In the genomic region with DNA sequence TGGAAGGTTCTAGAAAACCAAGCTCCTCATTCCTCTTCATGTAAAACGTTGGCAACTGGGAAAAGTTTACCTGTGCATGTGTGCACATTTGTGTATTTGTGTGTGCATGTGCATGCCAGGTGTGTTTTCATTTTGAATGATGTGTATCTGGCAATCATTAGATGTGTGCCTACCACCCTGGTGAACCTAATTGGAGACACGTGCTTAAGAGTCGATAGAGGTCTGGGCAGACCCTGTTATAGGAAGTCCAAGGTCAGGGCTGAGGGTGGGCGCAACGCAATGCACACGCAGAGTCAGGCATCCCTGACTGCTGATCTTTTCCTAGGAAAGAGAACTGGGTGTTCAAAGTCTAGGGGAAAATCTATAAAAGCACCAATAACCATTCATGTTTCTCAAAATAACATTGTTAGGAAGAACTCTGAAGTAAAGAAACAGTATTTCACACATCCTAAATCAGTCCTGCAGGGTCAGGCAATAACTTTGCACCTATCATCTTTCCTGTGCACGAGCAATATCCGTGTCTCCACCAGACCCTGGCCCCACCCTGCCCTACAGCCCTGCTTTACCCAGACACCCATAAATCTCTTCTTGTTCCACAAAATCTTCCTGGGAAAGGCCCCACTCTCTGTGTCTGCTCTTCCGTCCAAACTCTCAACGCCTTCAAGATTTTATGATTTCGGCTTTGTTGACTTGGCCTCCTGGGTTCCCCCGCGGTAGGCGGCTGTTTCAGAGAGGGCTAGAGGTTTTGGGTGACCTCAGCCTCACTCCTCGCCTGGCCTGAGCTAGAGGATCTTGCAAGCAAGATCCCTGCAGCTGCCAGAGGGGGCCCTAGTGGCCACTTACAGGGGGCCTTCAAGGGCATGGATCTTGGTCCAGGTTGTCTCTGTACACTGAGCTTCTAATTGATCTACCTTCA, we compare ENCODE assay signal across 20 mouse cellular contexts. TPM values are rescaled to one million over a fixed set of nuclear protein-coding genes. Genes with fewer than 3 reads are reported as not detected.
A peak's percentile ranks its signal among the peaks of the same experiment; 100 is the strongest.
DNase-seq lines count a peak whose midpoint lies in the region; ATAC-seq lines count a peak whose summit lies in the region.
"Had no signal": no experiment of that assay in that cellular context is flagged by ENCODE, and none has a peak within 500 bp of the region (broad histone marks: within the 10 kb centered on the region; RNA-seq: fewer than 3 reads in every experiment).

No protein-coding gene starts in this region.

- no peak overlapping the region for H3K4me3 ChIP-seq in kidney, embryonic 15.5 days (replicated peaks)
- H3K4me3 ChIP-seq in limb, embryonic 15.5 days: no peak overlapping the region
- no peak overlapping the region for H3K4me3 ChIP-seq in midbrain, embryonic 10.5 days
- H3K4me3 ChIP-seq: heart, embryonic 10.5 days; hindbrain, embryonic 12.5 days; layer of hippocampus, adult 2 months had no signal

- WGBS in kidney, embryonic 15.5 days: 28% methylated on average over 15 of the region's 15 CpGs
- WGBS in limb, embryonic 15.5 days: 31% methylated on average over 15 of the region's 15 CpGs
- 85% methylated on average over 15 of the region's 15 CpGs for WGBS in midbrain, embryonic 10.5 days

- H3K27ac ChIP-seq in kidney, embryonic 15.5 days: peak overlapping the region; percentile 28; the same call in 1 of the 2 replicates
- peak overlapping the region; percentile 33 for H3K27ac ChIP-seq in limb, embryonic 15.5 days
- H3K27ac ChIP-seq in midbrain, embryonic 10.5 days (replicated peaks): no peak overlapping the region
- H3K27ac ChIP-seq: heart, embryonic 10.5 days; hindbrain, embryonic 12.5 days; layer of hippocampus, adult 2 months had no signal

- no peak for DNase-seq in kidney, postnatal 25 days
- DNase-seq in embryo, embryonic 11 days: peak; percentile 39
- DNase-seq in gastrocnemius, postnatal 10 days: peak; percentile 22
- DNase-seq in midbrain, embryonic 10.5 days (ENCODE audit: low spot score): no peak
- DNase-seq in left cerebral cortex, postnatal 4 days: no peak
- DNase-seq: adrenal gland, postnatal 36 days; cerebellum, adult 8-10 months; heart, postnatal 10 days; lung, postnatal 14 days; thymus, postnatal 4 days had no signal

- no peak overlapping the region for H3K9ac ChIP-seq in kidney, embryonic 15.5 days
- no peak overlapping the region for H3K9ac ChIP-seq in limb, embryonic 15.5 days
- H3K9ac ChIP-seq: hindbrain, embryonic 12.5 days had no signal

- H3K36me3 ChIP-seq in kidney, embryonic 15.5 days: no peaks in the 10 kb centered on the region
- H3K36me3 ChIP-seq in limb, embryonic 15.5 days: no peaks in the 10 kb centered on the region
- H3K36me3 ChIP-seq in midbrain, embryonic 10.5 days: no peaks in the 10 kb centered on the region
- H3K36me3 ChIP-seq: heart, embryonic 10.5 days; hindbrain, embryonic 12.5 days had no signal

- H3K9me3 ChIP-seq in kidney, embryonic 15.5 days (replicated peaks): no peaks in the 10 kb centered on the region; the same call in none of the 2 replicates
- H3K9me3 ChIP-seq in limb, embryonic 15.5 days: no peaks in the 10 kb centered on the region
- H3K9me3 ChIP-seq in midbrain, embryonic 10.5 days (replicated peaks): peaks cover 16% of the 10 kb centered on the region

- intact Hi-C loops in left cerebral cortex, postnatal 4 days (cut with DNase I): no loop called here

- H3K27me3 ChIP-seq in kidney, embryonic 15.5 days: no peaks in the 10 kb centered on the region
- H3K27me3 ChIP-seq in limb, embryonic 15.5 days: no peaks in the 10 kb centered on the region
- no peaks in the 10 kb centered on the region for H3K27me3 ChIP-seq in midbrain, embryonic 10.5 days (ENCODE audit: low read depth, poor library complexity, severe bottlenecking)
- H3K27me3 ChIP-seq: hindbrain, embryonic 12.5 days had no signal

- H3K4me1 ChIP-seq in kidney, embryonic 15.5 days: peaks cover 18% of the 10 kb centered on the region
- H3K4me1 ChIP-seq in limb, embryonic 15.5 days: peaks cover 36% of the 10 kb centered on the region
- H3K4me1 ChIP-seq in midbrain, embryonic 10.5 days: peaks cover 9% of the 10 kb centered on the region

- H3K4me2 ChIP-seq in kidney, embryonic 15.5 days: no peak overlapping the region
- no peak overlapping the region for H3K4me2 ChIP-seq in limb, embryonic 15.5 days
- H3K4me2 ChIP-seq: hindbrain, embryonic 12.5 days had no signal

- ATAC-seq in kidney, embryonic 15.5 days (replicated peaks; ENCODE audit: low FRiP score): peak; percentile 40; the same call in 1 of the 2 replicates
- ATAC-seq in limb, embryonic 15.5 days (ENCODE audit: insufficient number of reproducible peaks, low FRiP score, low TSS enrichment, low read depth): peak; percentile 53
- ATAC-seq: activated CD4-positive, CD25-positive, alpha-beta regulatory T cell, adult 4 months; forebrain, embryonic 14.5 days had no signal

RNA-seq across cellular contexts. Expression of a gene that starts 43.2 kb away (rescaled TPM):
- polyA plus RNA-seq in kidney, embryonic 15.5 days (2015; fragmentation: Nextera tagmentation; extraction: Ambion mirVana): 81.4 and 99.6 TPM in 2 replicates
- total RNA-seq in gastrocnemius, postnatal 10 days (2021): 100 to 1,000 TPM; 199 to 219 TPM
- polyA plus RNA-seq in limb, embryonic 15.5 days (2015; fragmentation: Nextera tagmentation; extraction: Ambion mirVana): 178 and 206 TPM in 2 replicates
- polyA plus RNA-seq in midbrain, embryonic 10.5 days (2016; fragmentation: Nextera tagmentation; extraction: Ambion mirVana): 0.88 and 2.0 TPM in 2 replicates
- 10 to 100 TPM; 44.9 to 47.6 TPM for total RNA-seq in left cerebral cortex, postnatal 4 days (2021)
- total RNA-seq: common myeloid progenitor, adult 5-6 weeks; megakaryocyte-erythroid progenitor cell, adult 5-6 weeks had no signal
- polyA plus RNA-seq: C2C12 had no signal

Comparison
In these comparisons a context has a peak if more than half of its experiments do, and no peak if none do; other contexts are left out.
1. DNase-seq: peak in embryo, embryonic 11 days (single experiment) and gastrocnemius, postnatal 10 days (single experiment); none in kidney, postnatal 25 days (0 of 2), midbrain, embryonic 10.5 days (single experiment) and left cerebral cortex, postnatal 4 days (single experiment).
2. RNA of a gene that starts 43.2 kb away (polyA plus RNA-seq): 178 to 206 TPM in limb, embryonic 15.5 days and 81.4 to 99.6 TPM in kidney, embryonic 15.5 days; 0.88 to 2.0 TPM in midbrain, embryonic 10.5 days; every median in the first group is over 10 times any median in the second.